Mouse (Mus musculus) ES-E14 (cell line): ENCODE results near the gene Shroom1.

ENCODE experiments used
- CHD2 ChIP-seq: IDR thresholded peaks from 2 replicates; pipeline ENCODE4 v1.6.1; 2014; ENCODE audit warnings: mild to moderate bottlenecking, low read depth, low read length, inconsistent platforms
- HCFC1 ChIP-seq: IDR thresholded peaks from 2 replicates; pipeline ENCODE4 v1.6.1; 2012; ENCODE audit warnings: low read length, inconsistent platforms, borderline replicate concordance; ENCODE audit not compliant: insufficient read depth
- MAFK ChIP-seq: IDR thresholded peaks from 2 replicates; pipeline ENCODE4 v1.6.1; 2014; ENCODE audit warnings: mild to moderate bottlenecking, low read depth, low read length, inconsistent platforms; ENCODE audit not compliant: insufficient read depth
- ZC3H11A ChIP-seq: IDR thresholded peaks from 2 replicates; pipeline ENCODE4 v1.6.1; 2012; ENCODE audit warnings: low read depth, mild to moderate bottlenecking, inconsistent platforms, low read length, borderline replicate concordance
- ZNF384 ChIP-seq: IDR thresholded peaks from 2 replicates; pipeline ENCODE4 v1.6.1; 2012; ENCODE audit warnings: low read depth, low read length, inconsistent platforms

DNA sequence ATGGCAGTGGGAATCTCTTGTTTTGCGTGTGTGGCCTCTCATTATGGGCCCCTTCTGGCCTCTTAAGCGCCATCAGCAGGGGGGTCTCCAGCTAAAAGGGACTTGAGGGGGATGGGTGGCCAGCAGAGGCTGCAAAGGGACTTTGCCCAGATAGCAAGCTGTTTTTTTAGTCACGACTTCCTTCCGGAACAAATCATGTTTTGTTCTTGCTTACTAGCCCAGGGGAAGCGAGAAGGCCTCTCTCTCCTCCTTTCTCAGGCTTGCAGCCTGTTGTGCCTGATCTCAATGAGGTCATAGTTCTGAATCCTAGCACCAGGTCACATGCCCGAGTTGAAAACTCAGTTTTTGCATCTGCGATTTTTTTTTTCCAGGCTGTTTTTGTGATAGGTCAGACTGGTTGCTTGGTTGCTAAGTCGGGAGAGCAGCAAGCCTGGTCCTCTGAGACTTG, 35.0 kb downstream of the Shroom1 start:
- TF ChIP-seq HCFC1 = no peak
- TF ChIP-seq CHD2 = no peak
- no peak for TF ChIP-seq MAFK
- TF ChIP-seq ZC3H11A = no peak
- no peak for TF ChIP-seq ZNF384
